Mouse (Mus musculus): Measurements from ENCODE around the gene Pax6. TPM values are rescaled to one million over a fixed set of nuclear protein-coding genes. Genes with fewer than 3 reads are reported as not detected.

The Pax6 gene
- polyA plus RNA-seq, 1 experiment from 2014 or later, result not detected

GRCm38 (mm10) chr2:105702586-105702985 lies 33.9 kb downstream of the Pax6 start:
- Histone ChIP-seq H3K4me1 (replicated peaks) (no peaks in the 10 kb centered on the region), H3K4me2 (no peak overlapping the region), H3K9ac (replicated peaks) (no peak overlapping the region), H3K27me3 (no peaks in the 10 kb centered on the region), H3K4me3 (replicated peaks) (no peak overlapping the region), H3K27ac (no peak overlapping the region), H3K9me3 (no peaks in the 10 kb centered on the region), H3K36me3 (no peaks in the 10 kb centered on the region)
- 79% methylated on average over 10 of the region's 10 CpGs for WGBS
- no peak for ATAC-seq (ENCODE audit: insufficient number of reproducible peaks, insufficient read depth, low FRiP score, low TSS enrichment, low read depth)

GRCm38 (mm10) chr2:105705320-105705719 lies 36.6 kb downstream of the Pax6 start:
- Histone ChIP-seq H3K4me2 (no peak overlapping the region), H3K36me3 (no peaks in the 10 kb centered on the region), H3K27me3 (no peaks in the 10 kb centered on the region), H3K4me3 (replicated peaks) (no peak overlapping the region), H3K27ac (no peak overlapping the region), H3K9me3 (no peaks in the 10 kb centered on the region), H3K9ac (replicated peaks) (no peak overlapping the region), H3K4me1 (replicated peaks) (no peaks in the 10 kb centered on the region)
- ATAC-seq (ENCODE audit: insufficient number of reproducible peaks, insufficient read depth, low FRiP score, low TSS enrichment, low read depth), result no peak
- 79% methylated on average over 2 of the region's 2 CpGs for WGBS

- 87% methylated on average over 3 of the region's 3 CpGs for WGBS
- no peaks in the 10 kb centered on the region for H3K4me1 ChIP-seq (replicated peaks)
- H3K27ac ChIP-seq, result no peak overlapping the region
- H3K27me3 ChIP-seq, result no peaks in the 10 kb centered on the region
- H3K36me3 ChIP-seq, result no peaks in the 10 kb centered on the region
- no peaks in the 10 kb centered on the region for H3K9me3 ChIP-seq
- ATAC-seq (ENCODE audit: insufficient number of reproducible peaks, insufficient read depth, low FRiP score, low TSS enrichment, low read depth), result no peak
- H3K4me3 ChIP-seq (replicated peaks), result no peak overlapping the region
- no peak overlapping the region for H3K4me2 ChIP-seq
- no peak overlapping the region for H3K9ac ChIP-seq (replicated peaks)
Observed at GRCm38 (mm10) chr2:105709126-105709525, 40.4 kb downstream of the Pax6 start.

DNA sequence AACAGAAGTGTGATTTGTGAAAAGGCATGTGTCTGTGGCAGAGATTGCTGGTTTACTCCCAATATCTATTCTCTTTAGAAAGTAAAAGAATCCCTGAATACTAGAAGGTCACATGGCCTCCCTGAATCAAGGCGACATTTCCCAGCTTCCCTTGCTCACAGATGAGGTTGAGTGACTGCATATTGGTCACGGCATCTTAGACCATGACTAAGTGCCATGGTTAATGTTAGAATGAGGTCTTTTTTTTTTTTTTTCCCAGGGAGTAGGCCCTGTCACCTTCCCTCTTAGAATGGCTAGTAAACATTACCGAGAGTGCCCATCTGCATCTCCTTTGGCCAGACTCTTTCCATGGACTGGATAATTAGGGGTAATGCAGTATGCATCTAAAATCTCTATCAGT lies 41.8 kb downstream of the Pax6 start:
- Histone ChIP-seq H3K4me1 (replicated peaks) (peaks cover 8% of the 10 kb centered on the region; the same call in 1 of the 2 replicates), H3K27ac (no peak overlapping the region), H3K4me2 (no peak overlapping the region), H3K9ac (replicated peaks) (no peak overlapping the region), H3K36me3 (no peaks in the 10 kb centered on the region), H3K9me3 (no peaks in the 10 kb centered on the region), H3K27me3 (no peaks in the 10 kb centered on the region), H3K4me3 (replicated peaks) (no peak overlapping the region)
- no peak for ATAC-seq (ENCODE audit: insufficient number of reproducible peaks, insufficient read depth, low FRiP score, low TSS enrichment, low read depth)
- 87% methylated on average over 3 of the region's 3 CpGs for WGBS

GRCm38 (mm10) chr2:105715409-105716115 lies 46.9 kb downstream of the Pax6 start:
- WGBS, result 46% methylated on average over 8 of the region's 8 CpGs
- no peak overlapping the region for H3K9ac ChIP-seq (replicated peaks)
- H3K9me3 ChIP-seq, result no peaks in the 10 kb centered on the region
- no peak overlapping the region for H3K4me2 ChIP-seq
- H3K36me3 ChIP-seq, result no peaks in the 10 kb centered on the region
- H3K4me3 ChIP-seq (replicated peaks), result no peak overlapping the region
- no peaks in the 10 kb centered on the region for H3K27me3 ChIP-seq
- H3K27ac ChIP-seq, result peak overlapping the region; percentile 68
- peak; percentile 76; the same call in 1 of the 2 replicates for ATAC-seq (ENCODE audit: insufficient number of reproducible peaks, insufficient read depth, low FRiP score, low TSS enrichment, low read depth)
- peaks cover 29% of the 10 kb centered on the region for H3K4me1 ChIP-seq (replicated peaks)

- 84% methylated on average over 9 of the region's 9 CpGs for WGBS
- ATAC-seq (ENCODE audit: insufficient number of reproducible peaks, insufficient read depth, low FRiP score, low TSS enrichment, low read depth), result no peak
Observed at GRCm38 (mm10) chr2:105726657-105727056, 58.0 kb downstream of the Pax6 start.

GRCm38 (mm10) chr2:105730704-105731103 lies 62.0 kb downstream of the Pax6 start:
- Histone ChIP-seq H3K27ac (no peak overlapping the region), H3K36me3 (no peaks in the 10 kb centered on the region), H3K9me3 (no peaks in the 10 kb centered on the region), H3K4me2 (no peak overlapping the region), H3K4me3 (replicated peaks) (no peak overlapping the region), H3K4me1 (replicated peaks) (no peaks in the 10 kb centered on the region), H3K27me3 (no peaks in the 10 kb centered on the region), H3K9ac (replicated peaks) (no peak overlapping the region)
- WGBS, result 94% methylated on average over 3 of the region's 3 CpGs
- no peak for ATAC-seq (ENCODE audit: insufficient number of reproducible peaks, insufficient read depth, low FRiP score, low TSS enrichment, low read depth)

More at GRCm38 (mm10) chr2:105726657-105727056, 58.0 kb downstream of the Pax6 start:
- Histone ChIP-seq H3K4me2 (no peak overlapping the region), H3K36me3 (no peaks in the 10 kb centered on the region), H3K9me3 (no peaks in the 10 kb centered on the region), H3K27ac (no peak overlapping the region), H3K9ac (replicated peaks) (no peak overlapping the region), H3K4me1 (replicated peaks) (no peaks in the 10 kb centered on the region), H3K27me3 (no peaks in the 10 kb centered on the region), H3K4me3 (replicated peaks) (no peak overlapping the region)

- no peaks in the 10 kb centered on the region for H3K36me3 ChIP-seq
- H3K27ac ChIP-seq, result no peak overlapping the region
- no peak overlapping the region for H3K4me3 ChIP-seq (replicated peaks)
- H3K4me1 ChIP-seq (replicated peaks), result no peaks in the 10 kb centered on the region
- H3K4me2 ChIP-seq, result no peak overlapping the region
- no peak overlapping the region for H3K9ac ChIP-seq (replicated peaks)
- no peaks in the 10 kb centered on the region for H3K9me3 ChIP-seq
- H3K27me3 ChIP-seq, result no peaks in the 10 kb centered on the region
- ATAC-seq (ENCODE audit: insufficient number of reproducible peaks, insufficient read depth, low FRiP score, low TSS enrichment, low read depth), result no peak
Observed at GRCm38 (mm10) chr2:105736166-105736565, 67.5 kb downstream of the Pax6 start.

GRCm38 (mm10) chr2:105746896-105747295 lies 78.2 kb downstream of the Pax6 start:
- 64% methylated on average over 7 of the region's 7 CpGs for WGBS
- Histone ChIP-seq H3K4me1 (replicated peaks) (no peaks in the 10 kb centered on the region), H3K27ac (no peak overlapping the region), H3K27me3 (no peaks in the 10 kb centered on the region), H3K9me3 (no peaks in the 10 kb centered on the region), H3K4me3 (replicated peaks) (no peak overlapping the region), H3K36me3 (no peaks in the 10 kb centered on the region), H3K4me2 (no peak overlapping the region), H3K9ac (replicated peaks) (no peak overlapping the region)
- no peak for ATAC-seq (ENCODE audit: insufficient number of reproducible peaks, insufficient read depth, low FRiP score, low TSS enrichment, low read depth)

Other genes with a start within 250 kb of the Pax6 start
- gene Elp4, start 235.7 kb downstream of the Pax6 start, polyA plus RNA-seq (2016; fragmentation: Nextera tagmentation; extraction: Ambion mirVana), result 46.0 and 49.8 TPM in 2 replicates
- 139 TPM in 2 replicates for gene Immp1l, start 235.7 kb downstream of the Pax6 start, polyA plus RNA-seq (2016; fragmentation: Nextera tagmentation; extraction: Ambion mirVana)